Mouse (Mus musculus) brain, embryonic 14.5 days (tissue): ENCODE measurements at regions not wholly inside any gene's neighbourhood (a gene's known extent, or its start where the extent isn't known, plus 50 kb on each side); places are given as distances from the start of the nearest gene placed in this dataset.

Experiments used
- DNase-seq: peaks from one replicate; pipeline ENCODE4 v3.0.0-alpha.2; 2011; ENCODE audit warnings: low read depth
- CTCF ChIP-seq: fragments of 200-500 bp; IDR thresholded peaks from 2 replicates; pipeline ENCODE4 v1.5.1; 2012; ENCODE audit warnings: inconsistent platforms, mild to moderate bottlenecking, moderate library complexity, borderline replicate concordance; ENCODE audit not compliant: insufficient read depth, insufficient read length; ENCODE audit errors: extremely low read depth
- POLR2A ChIP-seq: fragments of 200-500 bp; IDR thresholded peaks from 2 replicates; pipeline ENCODE4 v1.6.1; 2012; ENCODE audit warnings: mild to moderate bottlenecking, inconsistent platforms, borderline replicate concordance; ENCODE audit not compliant: poor library complexity, insufficient read depth, insufficient read length, severe bottlenecking; ENCODE audit errors: extremely low read depth

- DNase-seq: peak; percentile 9
- TF ChIP-seq POLR2A: no peak
- no peak for TF ChIP-seq CTCF
Measured at GRCm38 (mm10) chr13:91274131-91274530, 50.4 kb upstream of the Atg10 start.

DNA sequence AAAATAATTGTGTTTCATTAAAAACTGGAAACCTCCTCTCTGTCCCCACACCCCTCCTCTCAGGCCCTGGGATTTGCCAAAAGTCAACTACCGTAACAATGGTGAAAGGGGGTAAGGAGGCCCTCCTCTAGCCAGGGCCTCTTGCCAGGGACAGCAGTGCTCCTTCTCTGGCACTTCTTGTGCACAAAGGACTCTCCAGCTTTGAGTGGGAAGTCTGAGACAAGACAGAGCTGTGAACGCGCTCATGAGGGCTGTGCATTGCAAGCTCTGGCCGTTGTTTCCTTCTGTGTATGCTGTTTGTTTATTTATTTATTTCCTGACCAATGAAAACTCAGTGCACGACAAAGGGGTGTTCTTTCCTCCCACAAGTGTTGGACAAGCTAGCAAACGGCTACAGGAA is 50.8 kb upstream of the Atg10 start:
- no peak for TF ChIP-seq POLR2A
- TF ChIP-seq CTCF: no peak
- peak; percentile 57 for DNase-seq

DNA sequence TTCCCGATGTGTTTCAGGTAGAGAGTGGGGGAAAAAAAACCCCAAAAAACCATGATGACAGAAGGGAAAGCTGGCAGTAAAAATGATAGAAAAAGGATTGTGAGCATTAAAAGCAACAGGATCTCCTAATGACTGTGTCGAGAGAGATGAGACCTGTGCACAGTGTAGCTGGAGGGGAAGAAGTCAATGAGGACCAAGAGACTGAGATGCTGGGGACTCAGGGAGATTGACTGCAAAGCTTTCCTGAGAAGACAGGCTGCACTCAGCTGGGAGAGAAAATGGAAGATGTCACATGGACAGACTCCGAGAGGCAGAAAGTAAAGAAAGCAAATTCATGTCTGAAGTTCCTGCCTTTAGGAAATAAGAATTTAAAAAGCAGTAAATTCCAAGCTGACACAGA is 55.7 kb upstream of the Atg10 start:
- peak; percentile 12 for DNase-seq

DNA sequence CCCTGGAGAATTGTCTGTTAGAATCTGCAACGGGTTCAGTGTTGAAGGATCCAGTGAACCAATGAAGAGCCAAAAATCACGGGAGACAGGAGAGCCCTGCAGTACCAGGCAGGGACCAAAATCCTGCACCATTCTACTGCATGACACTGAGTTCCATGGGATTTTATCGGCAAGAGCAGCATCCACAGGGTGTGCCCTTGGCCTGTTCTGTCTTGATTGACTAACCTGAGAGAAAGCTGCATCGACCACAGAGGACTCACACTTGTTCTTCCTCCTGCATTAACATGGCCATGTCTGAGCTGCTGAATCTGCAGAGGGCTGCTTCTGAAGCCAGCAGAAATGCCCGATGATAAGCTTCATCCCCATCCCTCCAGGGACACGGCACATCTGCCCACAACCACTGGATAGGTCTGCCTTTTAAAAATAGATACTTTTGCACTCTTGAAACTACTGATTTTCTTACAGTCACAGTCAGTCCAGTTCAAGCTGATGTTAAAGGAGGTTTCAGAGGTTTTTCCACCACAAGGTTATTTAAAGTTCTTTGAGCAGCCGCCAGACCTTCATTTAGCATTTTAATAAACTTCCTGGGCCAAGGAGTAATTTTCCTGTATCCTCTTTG is 71.9 kb upstream of the Atg10 start:
- no peak for DNase-seq
- TF ChIP-seq CTCF (no peak), POLR2A (no peak)

More for the DNA sequence above, 55.7 kb upstream of the Atg10 start:
- TF ChIP-seq CTCF (no peak), POLR2A (no peak)

DNA sequence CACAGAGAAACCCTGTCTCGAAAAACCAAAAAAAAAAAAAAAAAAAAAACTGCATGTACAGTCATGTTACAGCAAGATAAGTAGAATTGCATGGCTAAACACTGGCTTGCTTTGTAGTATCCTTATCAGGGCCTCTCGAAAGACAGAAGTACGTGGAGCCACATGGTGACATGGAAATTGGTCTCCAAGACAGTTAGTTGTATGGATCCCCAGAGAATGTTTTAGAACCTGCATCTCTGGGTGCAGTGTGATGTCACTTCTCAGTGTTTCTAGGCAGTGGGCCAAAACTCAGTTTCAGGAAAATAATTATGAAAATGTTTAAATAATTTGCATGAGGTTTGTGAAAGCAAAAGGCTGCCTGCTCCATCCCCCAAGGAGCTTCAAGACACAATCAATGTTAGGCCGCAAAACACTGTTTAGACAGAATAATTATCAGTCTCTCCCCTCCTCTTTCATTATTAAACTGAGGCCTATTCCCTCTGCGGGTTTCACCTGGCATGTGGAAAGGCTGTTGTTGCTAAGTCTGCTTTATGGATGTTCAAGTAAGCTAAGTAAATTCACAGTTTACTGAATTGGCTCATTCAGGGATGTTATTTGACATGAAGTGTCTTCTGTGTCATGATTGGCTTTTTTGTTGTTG is 72.9 kb upstream of the Atg10 start:
- TF ChIP-seq POLR2A (no peak), CTCF (no peak)
- peak; percentile 82 for DNase-seq

- no peak for DNase-seq
- no peak for TF ChIP-seq POLR2A
- TF ChIP-seq CTCF: no peak
Measured at GRCm38 (mm10) chr13:91301849-91302248, 78.1 kb upstream of the Atg10 start.

- peak; percentile 80 for DNase-seq
- TF ChIP-seq CTCF (no peak), POLR2A (no peak)
Measured at GRCm38 (mm10) chr13:91305697-91306405, 82.1 kb upstream of the Atg10 start.

- no peak for DNase-seq
- TF ChIP-seq CTCF: no peak
- no peak for TF ChIP-seq POLR2A
Measured at GRCm38 (mm10) chr13:91306545-91306944, 82.8 kb upstream of the Atg10 start.

- TF ChIP-seq CTCF: no peak
- no peak for TF ChIP-seq POLR2A
- DNase-seq: no peak
Measured at GRCm38 (mm10) chr13:91312905-91313571, 89.3 kb upstream of the Atg10 start.

- TF ChIP-seq POLR2A (no peak), CTCF (no peak)
- DNase-seq: no peak
Measured at GRCm38 (mm10) chr13:91322331-91322730, 98.6 kb upstream of the Atg10 start.

DNA sequence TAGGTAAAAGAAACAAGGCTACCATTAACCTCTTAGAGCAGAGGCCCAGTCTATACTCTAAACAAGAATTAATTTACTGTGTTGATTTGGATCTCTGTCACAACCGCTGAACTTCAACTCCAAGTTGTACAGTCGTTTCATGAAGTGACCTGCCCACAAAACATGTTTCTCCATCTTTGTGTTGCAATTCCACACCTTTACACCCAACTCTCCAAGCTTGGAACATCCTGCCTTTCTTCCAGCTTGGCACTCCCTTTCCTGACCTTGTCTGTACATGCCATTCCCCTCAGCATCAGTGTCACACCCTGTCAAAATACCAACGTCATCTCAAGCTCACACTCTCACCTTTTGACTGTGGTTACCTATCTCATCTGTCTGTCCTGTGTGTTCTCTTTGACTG is 103.1 kb upstream of the Atg10 start:
- TF ChIP-seq CTCF (no peak), POLR2A (no peak)

More for the DNA sequence above, 103.1 kb upstream of the Atg10 start:
- DNase-seq: no peak
